Mouse (Mus musculus): Measurements from ENCODE around the gene Fsd1l. TPM values are rescaled to one million over a fixed set of nuclear protein-coding genes. Genes with fewer than 3 reads are reported as not detected.

The Fsd1l gene
- polyA plus RNA-seq, 1 experiment from 2014 or later: 38.8 TPM

- WGBS: 29% methylated on average over 4 of the region's 4 CpGs
- Histone ChIP-seq H3K9me3 (ENCODE audit: control insufficient read depth, low read length) (no peaks in the 10 kb centered on the region), H3K27ac (ENCODE audit: low read depth, low read length) (no peak overlapping the region), H3K9ac (replicated peaks; ENCODE audit: low read depth, low read length) (no peak overlapping the region), H3K4me1 (ENCODE audit: control insufficient read depth, insufficient read depth, low read length) (0 out of 2 replicates have a peak, but pooled peaks cover 3% of the 10 kb centered on the region), H3K4me2 (ENCODE audit: low read depth, low read length) (no peak overlapping the region), H3K36me3 (ENCODE audit: control insufficient read depth, insufficient read depth, low read length) (no peaks in the 10 kb centered on the region), H3K4me3 (ENCODE audit: low read depth, low read length) (no peak overlapping the region), H3K27me3 (ENCODE audit: control insufficient read depth, insufficient read depth, low read length) (no peaks in the 10 kb centered on the region)
- peak; percentile 62; the same call in 1 of the 2 replicates for ATAC-seq (ENCODE audit: low read depth)
These were observed 37.1 kb upstream of the Fsd1l start for GRCm38 (mm10) chr4:53594204-53594603.

- 0 out of 2 replicates have a peak, but pooled peaks cover 3% of the 10 kb centered on the region for H3K4me1 ChIP-seq (ENCODE audit: control insufficient read depth, insufficient read depth, low read length)
- H3K9ac ChIP-seq (replicated peaks; ENCODE audit: low read depth, low read length): no peak overlapping the region
- no peaks in the 10 kb centered on the region for H3K9me3 ChIP-seq (ENCODE audit: control insufficient read depth, low read length)
- H3K4me2 ChIP-seq (ENCODE audit: low read depth, low read length): no peak overlapping the region
- no peaks in the 10 kb centered on the region for H3K36me3 ChIP-seq (ENCODE audit: control insufficient read depth, insufficient read depth, low read length)
- no peak for ATAC-seq (ENCODE audit: low read depth)
- no peak overlapping the region for H3K4me3 ChIP-seq (ENCODE audit: low read depth, low read length)
- 81% methylated on average over 12 of the region's 12 CpGs for WGBS
- no peak overlapping the region for H3K27ac ChIP-seq (ENCODE audit: low read depth, low read length)
- no peaks in the 10 kb centered on the region for H3K27me3 ChIP-seq (ENCODE audit: control insufficient read depth, insufficient read depth, low read length)
These were observed 35.8 kb upstream of the Fsd1l start for GRCm38 (mm10) chr4:53595246-53596062.

GRCm38 (mm10) chr4:53596063-53596895, 35.0 kb upstream of the Fsd1l start:
- 49% methylated on average over 15 of the region's 15 CpGs for whole genome bisulfite sequencing
- Histone ChIP-seq H3K36me3 (ENCODE audit: control insufficient read depth, insufficient read depth, low read length) (no peaks in the 10 kb centered on the region), H3K9ac (replicated peaks; ENCODE audit: low read depth, low read length) (no peak overlapping the region), H3K4me1 (ENCODE audit: control insufficient read depth, insufficient read depth, low read length) (0 out of 2 replicates have a peak, but pooled peaks cover 3% of the 10 kb centered on the region), H3K4me3 (ENCODE audit: low read depth, low read length) (no peak overlapping the region), H3K27me3 (ENCODE audit: control insufficient read depth, insufficient read depth, low read length) (no peaks in the 10 kb centered on the region), H3K27ac (ENCODE audit: low read depth, low read length) (no peak overlapping the region), H3K4me2 (ENCODE audit: low read depth, low read length) (no peak overlapping the region), H3K9me3 (ENCODE audit: control insufficient read depth, low read length) (no peaks in the 10 kb centered on the region)
- no peak for ATAC-seq (ENCODE audit: low read depth)

GRCm38 (mm10) chr4:53600462-53600861, 30.8 kb upstream of the Fsd1l start:
- no peaks in the 10 kb centered on the region for H3K9me3 ChIP-seq (ENCODE audit: control insufficient read depth, low read length)
- H3K9ac ChIP-seq (replicated peaks; ENCODE audit: low read depth, low read length): no peak overlapping the region
- H3K4me3 ChIP-seq (ENCODE audit: low read depth, low read length): no peak overlapping the region
- 46% methylated on average over 6 of the region's 6 CpGs for WGBS
- H3K4me1 ChIP-seq (ENCODE audit: control insufficient read depth, insufficient read depth, low read length): no peaks in the 10 kb centered on the region
- no peak overlapping the region for H3K27ac ChIP-seq (ENCODE audit: low read depth, low read length)
- H3K27me3 ChIP-seq (ENCODE audit: control insufficient read depth, insufficient read depth, low read length): no peaks in the 10 kb centered on the region
- ATAC-seq (ENCODE audit: low read depth): no peak
- H3K36me3 ChIP-seq (ENCODE audit: control insufficient read depth, insufficient read depth, low read length): no peaks in the 10 kb centered on the region
- H3K4me2 ChIP-seq (ENCODE audit: low read depth, low read length): no peak overlapping the region

- ATAC-seq (ENCODE audit: low read depth): no peak
- no peaks in the 10 kb centered on the region for H3K36me3 ChIP-seq (ENCODE audit: control insufficient read depth, insufficient read depth, low read length)
- no peak overlapping the region for H3K27ac ChIP-seq (ENCODE audit: low read depth, low read length)
- H3K4me1 ChIP-seq (ENCODE audit: control insufficient read depth, insufficient read depth, low read length): no peaks in the 10 kb centered on the region
- H3K9me3 ChIP-seq (ENCODE audit: control insufficient read depth, low read length): no peaks in the 10 kb centered on the region
- WGBS: 92% methylated on average over 5 of the region's 5 CpGs
- H3K4me3 ChIP-seq (ENCODE audit: low read depth, low read length): no peak overlapping the region
- no peak overlapping the region for H3K9ac ChIP-seq (replicated peaks; ENCODE audit: low read depth, low read length)
- no peak overlapping the region for H3K4me2 ChIP-seq (ENCODE audit: low read depth, low read length)
- no peaks in the 10 kb centered on the region for H3K27me3 ChIP-seq (ENCODE audit: control insufficient read depth, insufficient read depth, low read length)
These were observed 16.6 kb upstream of the Fsd1l start for GRCm38 (mm10) chr4:53614576-53615225.

GRCm38 (mm10) chr4:53617968-53618367, 13.3 kb upstream of the Fsd1l start:
- 54% methylated on average over 3 of the region's 3 CpGs for WGBS
- Histone ChIP-seq H3K4me2 (ENCODE audit: low read depth, low read length) (no peak overlapping the region), H3K4me1 (ENCODE audit: control insufficient read depth, insufficient read depth, low read length) (no peaks in the 10 kb centered on the region), H3K36me3 (ENCODE audit: control insufficient read depth, insufficient read depth, low read length) (no peaks in the 10 kb centered on the region), H3K27ac (ENCODE audit: low read depth, low read length) (no peak overlapping the region), H3K9me3 (ENCODE audit: control insufficient read depth, low read length) (no peaks in the 10 kb centered on the region), H3K9ac (replicated peaks; ENCODE audit: low read depth, low read length) (no peak overlapping the region), H3K4me3 (ENCODE audit: low read depth, low read length) (no peak overlapping the region), H3K27me3 (ENCODE audit: control insufficient read depth, insufficient read depth, low read length) (no peaks in the 10 kb centered on the region)
- ATAC-seq (ENCODE audit: low read depth): no peak

GRCm38 (mm10) chr4:53620104-53620503, 11.2 kb upstream of the Fsd1l start:
- ATAC-seq (ENCODE audit: low read depth): no peak
- Histone ChIP-seq H3K4me1 (ENCODE audit: control insufficient read depth, insufficient read depth, low read length) (0 out of 2 replicates have a peak, but pooled peaks cover 4% of the 10 kb centered on the region), H3K9me3 (ENCODE audit: control insufficient read depth, low read length) (no peaks in the 10 kb centered on the region), H3K4me2 (ENCODE audit: low read depth, low read length) (no peak overlapping the region), H3K4me3 (ENCODE audit: low read depth, low read length) (no peak overlapping the region), H3K27me3 (ENCODE audit: control insufficient read depth, insufficient read depth, low read length) (no peaks in the 10 kb centered on the region), H3K36me3 (ENCODE audit: control insufficient read depth, insufficient read depth, low read length) (no peaks in the 10 kb centered on the region), H3K9ac (replicated peaks; ENCODE audit: low read depth, low read length) (no peak overlapping the region), H3K27ac (ENCODE audit: low read depth, low read length) (no peak overlapping the region)
- WGBS: 91% methylated on average over 6 of the region's 6 CpGs

- no peak for ATAC-seq (ENCODE audit: low read depth)
- WGBS: 59% methylated on average over 6 of the region's 6 CpGs
- Histone ChIP-seq H3K4me2 (ENCODE audit: low read depth, low read length) (no peak overlapping the region), H3K27me3 (ENCODE audit: control insufficient read depth, insufficient read depth, low read length) (no peaks in the 10 kb centered on the region), H3K27ac (ENCODE audit: low read depth, low read length) (no peak overlapping the region), H3K36me3 (ENCODE audit: control insufficient read depth, insufficient read depth, low read length) (no peaks in the 10 kb centered on the region), H3K4me1 (ENCODE audit: control insufficient read depth, insufficient read depth, low read length) (0 out of 2 replicates have a peak, but pooled peaks cover 5% of the 10 kb centered on the region), H3K4me3 (ENCODE audit: low read depth, low read length) (no peak overlapping the region), H3K9me3 (ENCODE audit: control insufficient read depth, low read length) (no peaks in the 10 kb centered on the region), H3K9ac (replicated peaks; ENCODE audit: low read depth, low read length) (no peak overlapping the region)
These were observed 10.2 kb upstream of the Fsd1l start for GRCm38 (mm10) chr4:53621084-53621483.

All from neural tube, embryonic 14.5 days (tissue).